Mouse (Mus musculus): ENCODE measurements around the gene Flna.

GRCm38 (mm10) chrX:74283092-74283437, 33.4 kb upstream of the Flna start:
- TF ChIP-seq POLR2A (IDR thresholded peaks at IDR 0.05; ENCODE audit: insufficient read length, low read depth) (no peak), TCF12 (IDR thresholded peaks at IDR 0.05; ENCODE audit: insufficient read depth, poor library complexity, severe bottlenecking) (no peak), REST (IDR thresholded peaks at IDR 0.05; ENCODE audit: insufficient read depth, insufficient read length) (no peak), MYOD1 (IDR thresholded peaks at IDR 0.05; ENCODE audit: control insufficient read depth in 1 of 3, insufficient read length in 2 of 3, low read depth in 2 of 3) (no peak)
